Mouse (Mus musculus): ENCODE measurements around the gene Grifin. TPM values are rescaled to one million over a fixed set of nuclear protein-coding genes. Genes with fewer than 3 reads are reported as not detected.

Gene Grifin
- polyA plus RNA-seq, 2 experiments = 0.19 TPM; not detected in 1

- H3K4me2 ChIP-seq (replicated peaks; ENCODE audit: low read depth, low read length, severe bottlenecking) = no peak overlapping the region
- H3K4me1 ChIP-seq (ENCODE audit: control insufficient read depth, insufficient read depth, low read length) = peaks cover 5% of the 10 kb centered on the region; the same call in 1 of the 2 replicates
- H3K9me3 ChIP-seq (ENCODE audit: control insufficient read depth, low read length) = no peaks in the 10 kb centered on the region
- no peak overlapping the region for H3K27ac ChIP-seq (replicated peaks; ENCODE audit: low read depth, low read length)
- no peaks in the 10 kb centered on the region for H3K36me3 ChIP-seq (ENCODE audit: control insufficient read depth, insufficient read depth, low read length)
- no peak for DNase-seq (ENCODE audit: low spot score)
- no peaks in the 10 kb centered on the region for H3K27me3 ChIP-seq (ENCODE audit: control insufficient read depth, insufficient read depth, low read length)
- TF ChIP-seq POLR2A (IDR thresholded peaks at IDR 0.05; ENCODE audit: borderline replicate concordance, extremely low read depth, insufficient read depth, insufficient read length) = no peak
- no peak overlapping the region for H3K4me3 ChIP-seq (replicated peaks; ENCODE audit: low read length)
- WGBS = 23% methylated on average over 13 of the region's 13 CpGs
- no peak for ATAC-seq (ENCODE audit: low FRiP score, low read depth)
- H3K9ac ChIP-seq (ENCODE audit: low read depth, low read length, severe bottlenecking) = no peak overlapping the region
These were observed 26.7 kb downstream of the Grifin start for GRCm38 (mm10) chr5:140538111-140538683.

- H3K27ac ChIP-seq (replicated peaks; ENCODE audit: low read depth, low read length) = no peak overlapping the region
- 93% methylated on average over 2 of the region's 2 CpGs for WGBS
- H3K27me3 ChIP-seq (ENCODE audit: control insufficient read depth, insufficient read depth, low read length) = no peaks in the 10 kb centered on the region
- TF ChIP-seq POLR2A (IDR thresholded peaks at IDR 0.05; ENCODE audit: borderline replicate concordance, extremely low read depth, insufficient read depth, insufficient read length) = no peak
- no peak overlapping the region for H3K9ac ChIP-seq (ENCODE audit: low read depth, low read length, severe bottlenecking)
- H3K4me3 ChIP-seq (replicated peaks; ENCODE audit: low read length) = no peak overlapping the region
- peaks cover 45% of the 10 kb centered on the region for H3K36me3 ChIP-seq (ENCODE audit: control insufficient read depth, insufficient read depth, low read length)
- no peaks in the 10 kb centered on the region for H3K9me3 ChIP-seq (ENCODE audit: control insufficient read depth, low read length)
- H3K4me1 ChIP-seq (ENCODE audit: control insufficient read depth, insufficient read depth, low read length) = no peaks in the 10 kb centered on the region
- H3K4me2 ChIP-seq (replicated peaks; ENCODE audit: low read depth, low read length, severe bottlenecking) = no peak overlapping the region
- DNase-seq (ENCODE audit: low spot score) (no peak), ATAC-seq (ENCODE audit: low FRiP score, low read depth) (no peak)
These were observed 38.1 kb downstream of the Grifin start for GRCm38 (mm10) chr5:140526754-140527153.

GRCm38 (mm10) chr5:140521196-140521595 lies 43.7 kb downstream of the Grifin start:
- no peak for DNase-seq (ENCODE audit: low spot score)
- H3K36me3 ChIP-seq (ENCODE audit: control insufficient read depth, insufficient read depth, low read length) = peaks cover 30% of the 10 kb centered on the region
- ATAC-seq (ENCODE audit: low FRiP score, low read depth) = no peak
- no peak overlapping the region for H3K9ac ChIP-seq (ENCODE audit: low read depth, low read length, severe bottlenecking)
- 75% methylated on average over 1 of the region's 1 CpGs for WGBS
- no peak overlapping the region for H3K4me3 ChIP-seq (replicated peaks; ENCODE audit: low read length)
- H3K27me3 ChIP-seq (ENCODE audit: control insufficient read depth, insufficient read depth, low read length) = no peaks in the 10 kb centered on the region
- H3K4me1 ChIP-seq (ENCODE audit: control insufficient read depth, insufficient read depth, low read length) = no peaks in the 10 kb centered on the region
- no peaks in the 10 kb centered on the region for H3K9me3 ChIP-seq (ENCODE audit: control insufficient read depth, low read length)
- H3K4me2 ChIP-seq (replicated peaks; ENCODE audit: low read depth, low read length, severe bottlenecking) = no peak overlapping the region
- TF ChIP-seq POLR2A (IDR thresholded peaks at IDR 0.05; ENCODE audit: borderline replicate concordance, extremely low read depth, insufficient read depth, insufficient read length) = no peak
- no peak overlapping the region for H3K27ac ChIP-seq (replicated peaks; ENCODE audit: low read depth, low read length)

GRCm38 (mm10) chr5:140517921-140518230 lies 47.0 kb downstream of the Grifin start:
- H3K4me3 ChIP-seq (replicated peaks; ENCODE audit: low read length) = no peak overlapping the region
- H3K27ac ChIP-seq (replicated peaks; ENCODE audit: low read depth, low read length) = no peak overlapping the region
- H3K4me2 ChIP-seq (replicated peaks; ENCODE audit: low read depth, low read length, severe bottlenecking) = no peak overlapping the region
- TF ChIP-seq POLR2A (IDR thresholded peaks at IDR 0.05; ENCODE audit: borderline replicate concordance, extremely low read depth, insufficient read depth, insufficient read length) = no peak
- no peak for DNase-seq (ENCODE audit: low spot score)
- no peak for ATAC-seq (ENCODE audit: low FRiP score, low read depth)
- 78% methylated on average over 4 of the region's 4 CpGs for WGBS
- no peak overlapping the region for H3K9ac ChIP-seq (ENCODE audit: low read depth, low read length, severe bottlenecking)
- no peaks in the 10 kb centered on the region for H3K9me3 ChIP-seq (ENCODE audit: control insufficient read depth, low read length)
- H3K4me1 ChIP-seq (ENCODE audit: control insufficient read depth, insufficient read depth, low read length) = peaks cover 3% of the 10 kb centered on the region; the same call in 1 of the 2 replicates
- no peaks in the 10 kb centered on the region for H3K27me3 ChIP-seq (ENCODE audit: control insufficient read depth, insufficient read depth, low read length)
- H3K36me3 ChIP-seq (ENCODE audit: control insufficient read depth, insufficient read depth, low read length) = peaks cover 6% of the 10 kb centered on the region; the same call in 1 of the 2 replicates

- Histone ChIP-seq H3K4me3 (replicated peaks; ENCODE audit: low read length) (no peak overlapping the region), H3K9ac (ENCODE audit: low read depth, low read length, severe bottlenecking) (no peak overlapping the region), H3K27me3 (ENCODE audit: control insufficient read depth, insufficient read depth, low read length) (no peaks in the 10 kb centered on the region), H3K4me1 (ENCODE audit: control insufficient read depth, insufficient read depth, low read length) (peaks cover 3% of the 10 kb centered on the region; the same call in 1 of the 2 replicates), H3K4me2 (replicated peaks; ENCODE audit: low read depth, low read length, severe bottlenecking) (no peak overlapping the region), H3K36me3 (ENCODE audit: control insufficient read depth, insufficient read depth, low read length) (peaks cover 4% of the 10 kb centered on the region; the same call in 1 of the 2 replicates), H3K9me3 (ENCODE audit: control insufficient read depth, low read length) (no peaks in the 10 kb centered on the region), H3K27ac (replicated peaks; ENCODE audit: low read depth, low read length) (no peak overlapping the region)
- TF ChIP-seq POLR2A (IDR thresholded peaks at IDR 0.05; ENCODE audit: borderline replicate concordance, extremely low read depth, insufficient read depth, insufficient read length) = no peak
- 86% methylated on average over 21 of the region's 21 CpGs for WGBS
- DNase-seq (ENCODE audit: low spot score) (no peak), ATAC-seq (ENCODE audit: low FRiP score, low read depth) (no peak)
These were observed 47.5 kb downstream of the Grifin start for GRCm38 (mm10) chr5:140517159-140517920.
